Mouse (Mus musculus) CH12.LX (cell line): ENCODE data around the gene Col4a1. TPM values are rescaled to one million over a fixed set of nuclear protein-coding genes. Genes with fewer than 3 reads are reported as not detected.

ENCODE experiments used
- DNase-seq: peaks from one replicate; pipeline ENCODE4 v3.0.0-alpha.2; 2013; ENCODE audit errors: extremely low read depth
- H3K27ac ChIP-seq: 2 replicates; pipeline ENCODE4 v1.5.1; 2012; ENCODE audit warnings: low read depth, mild to moderate bottlenecking, control low read depth, moderate library complexity; ENCODE audit not compliant: insufficient read depth
- H3K27me3 ChIP-seq: replicated peaks from 2 replicates; pipeline ENCODE3; 2012; ENCODE audit warnings: inconsistent platforms
- H3K36me3 ChIP-seq, 2 experiments: replicated peaks in 1 of 2; 2 replicates each; pipeline versions ENCODE3 to v1.6.1; 2012; ENCODE audit warnings: inconsistent platforms in 1 of 2, low read length in 1 of 2, mild to moderate bottlenecking in 1 of 2, mixed read lengths in 1 of 2, moderate library complexity in 1 of 2; ENCODE audit not compliant: control insufficient read depth in 1 of 2, insufficient read depth in 1 of 2
- H3K4me1 ChIP-seq, 2 experiments: 2 replicates each; pipeline ENCODE4 v1.6.1; 2012; ENCODE audit warnings: inconsistent platforms in 1 of 2, moderate library complexity in 1 of 2; ENCODE audit not compliant: insufficient read depth in 2 of 2, control insufficient read depth in 1 of 2
- H3K4me2 ChIP-seq: 2 replicates; pipeline ENCODE4 v1.6.1; 2012; ENCODE audit warnings: low read depth, mild to moderate bottlenecking, control low read depth; ENCODE audit not compliant: poor library complexity, insufficient read depth, severe bottlenecking
- H3K4me3 ChIP-seq, 3 experiments: fragments of 150-350 bp in 1 of 3; sonication (generic) in 1 of 3; replicated peaks in 1 of 3; 2 replicates each; pipeline versions ENCODE3 to v1.5.1; 2011 to 2012; ENCODE audit warnings: low read depth in 2 of 3, low read length in 2 of 3, mild to moderate bottlenecking in 2 of 3, moderate library complexity in 2 of 3, control low read depth in 1 of 3, improper control_type of control experiment in 1 of 3, inconsistent platforms in 1 of 3, mixed read lengths in 1 of 3; ENCODE audit not compliant: poor library complexity in 1 of 3
- H3K79me2 ChIP-seq: replicated peaks from 2 replicates; pipeline ENCODE4 v1.6.1; 2012; ENCODE audit warnings: mild to moderate bottlenecking, moderate library complexity; ENCODE audit not compliant: control insufficient read depth, poor library complexity, insufficient read depth, severe bottlenecking; ENCODE audit errors: extremely low read depth
- H3K9ac ChIP-seq: 2 replicates; pipeline ENCODE4 v1.6.1; 2012; ENCODE audit warnings: low read depth, mild to moderate bottlenecking, control low read depth, moderate library complexity; ENCODE audit not compliant: insufficient read depth
- H3K9me3 ChIP-seq: replicated peaks from 2 replicates; pipeline ENCODE3; 2012; ENCODE audit warnings: low read length, inconsistent platforms, mixed read lengths
- BHLHE40 ChIP-seq: IDR thresholded peaks from 2 replicates; pipeline ENCODE4 v1.6.1; 2011; ENCODE audit warnings: mild to moderate bottlenecking, low read depth, low read length, improper control_type of control experiment
- E2F4 ChIP-seq: IDR thresholded peaks from 2 replicates; pipeline ENCODE4 v1.6.1; 2011; ENCODE audit warnings: low read depth, low read length, improper control_type of control experiment; ENCODE audit not compliant: insufficient replicate concordance
- ETS1 ChIP-seq: conservative IDR thresholded peaks from 2 replicates; pipeline ENCODE4 v1.6.1; 2012; ENCODE audit warnings: low read depth, mild to moderate bottlenecking, inconsistent platforms, low read length, improper control_type of control experiment, moderate library complexity
- HCFC1 ChIP-seq: IDR thresholded peaks from 2 replicates; pipeline ENCODE4 v1.6.1; 2012; ENCODE audit warnings: low read depth, mild to moderate bottlenecking, inconsistent platforms, low read length, improper control_type of control experiment
- IRF4 ChIP-seq: IDR thresholded peaks from 2 replicates; pipeline ENCODE4 v1.6.1; 2014; ENCODE audit warnings: low read depth, mild to moderate bottlenecking, inconsistent platforms, low read length, improper control_type of control experiment
- JUN ChIP-seq: IDR thresholded peaks from 2 replicates; pipeline ENCODE4 v1.6.1; 2011; ENCODE audit warnings: low read depth, mild to moderate bottlenecking, low read length, improper control_type of control experiment, moderate library complexity; ENCODE audit not compliant: insufficient read depth
- MAX ChIP-seq: IDR thresholded peaks from 2 replicates; pipeline ENCODE4 v1.6.1; 2011; ENCODE audit warnings: low read length, improper control_type of control experiment
- MAZ ChIP-seq: IDR thresholded peaks from 2 replicates; pipeline ENCODE4 v1.6.1; 2012; ENCODE audit warnings: low read depth, mild to moderate bottlenecking, inconsistent platforms, low read length, improper control_type of control experiment, moderate library complexity
- MEF2A ChIP-seq: IDR thresholded peaks from 2 replicates; pipeline ENCODE4 v1.6.1; 2014; ENCODE audit warnings: low read depth, mild to moderate bottlenecking, inconsistent platforms, low read length, improper control_type of control experiment, borderline replicate concordance
- MXI1 ChIP-seq: IDR thresholded peaks from 2 replicates; pipeline ENCODE4 v1.6.1; 2011; ENCODE audit warnings: mild to moderate bottlenecking, low read depth, low read length, improper control_type of control experiment
- MYC ChIP-seq: IDR thresholded peaks from 2 replicates; pipeline ENCODE4 v1.6.1; 2011; ENCODE audit warnings: low read depth, mild to moderate bottlenecking, improper control_type of control experiment, low read length
- NELFE ChIP-seq: IDR thresholded peaks from 2 replicates; pipeline ENCODE4 v1.6.1; 2011; ENCODE audit warnings: low read depth, low read length, improper control_type of control experiment
- NRF1 ChIP-seq: IDR thresholded peaks from 2 replicates; pipeline ENCODE4 v1.6.1; 2014; ENCODE audit warnings: low read depth, mild to moderate bottlenecking, inconsistent platforms, low read length, improper control_type of control experiment, moderate library complexity
- POLR2A ChIP-seq: IDR thresholded peaks from 2 replicates; pipeline ENCODE4 v1.6.1; 2011; ENCODE audit warnings: low read depth, mild to moderate bottlenecking, improper control_type of control experiment, low read length
- POLR2AphosphoS2 ChIP-seq: IDR thresholded peaks from 2 replicates; pipeline ENCODE4 v1.6.1; 2011; ENCODE audit warnings: low read depth, low read length, improper control_type of control experiment
- RCOR1 ChIP-seq: conservative IDR thresholded peaks from 2 replicates; pipeline ENCODE4 v1.6.1; 2012; ENCODE audit warnings: low read depth, mild to moderate bottlenecking, inconsistent platforms, low read length, improper control_type of control experiment
- SIN3A ChIP-seq: IDR thresholded peaks from 2 replicates; pipeline ENCODE4 v1.6.1; 2012; ENCODE audit warnings: low read length, improper control_type of control experiment, inconsistent platforms
- SMC3 ChIP-seq: IDR thresholded peaks from 2 replicates; pipeline ENCODE4 v1.6.1; 2011; ENCODE audit warnings: low read depth, low read length, improper control_type of control experiment
- TBP ChIP-seq: conservative IDR thresholded peaks from 2 replicates; pipeline ENCODE4 v1.6.1; 2011; ENCODE audit warnings: low read depth, low read length, improper control_type of control experiment
- TCF12 ChIP-seq: IDR thresholded peaks from 2 replicates; pipeline ENCODE4 v1.6.1; 2014; ENCODE audit warnings: low read depth, mild to moderate bottlenecking, inconsistent platforms, low read length, improper control_type of control experiment
- ZC3H11A ChIP-seq: IDR thresholded peaks from 2 replicates; pipeline ENCODE4 v1.6.1; 2012; ENCODE audit warnings: low read depth, mild to moderate bottlenecking, inconsistent platforms, low read length, improper control_type of control experiment
- ZKSCAN1 ChIP-seq: IDR thresholded peaks from 2 replicates; pipeline ENCODE4 v1.6.1; 2012; ENCODE audit warnings: low read depth, inconsistent platforms, low read length, improper control_type of control experiment, borderline replicate concordance
- ZNF384 ChIP-seq: IDR thresholded peaks from 2 replicates; pipeline ENCODE4 v1.6.1; 2012; ENCODE audit warnings: low read depth, low read length, improper control_type of control experiment, inconsistent platforms
- dilution Hi-C: fragments of 300-500 bp; cut with MboI; formaldehyde crosslinking; loops from 2 replicates; pipeline ENCODE4 v1.14.3; 2020; ENCODE audit warnings: low sequenced_read_pairs; ENCODE audit not compliant: extremely low pct_unique_long_range_greater_than_20kb, extremely low pct_ligation_motif_present
- in situ Hi-C: fragments of 300-500 bp; cut with MboI; formaldehyde crosslinking; loops from 3 replicates; pipeline ENCODE4 v1.14.3; 2019; ENCODE audit warnings: low sequenced_read_pairs, low pct_ligation_motif_present, low pct_unique_long_range_greater_than_20kb, mixed read lengths
- polyA plus RNA-seq: library from polyadenylated mRNA; unstranded; fragments of >175 nt; gene quantifications from 2 replicates; pipeline ENCODE4 v1.2.1, GENCODE M21; 2012; ENCODE audit warnings: low read depth; ENCODE audit not compliant: insufficient read length
- total RNA-seq, 2 experiments: library from RNA; depleted of rRNA; stranded (reverse); fragments of 300-350 nt in 1 of 2; fragments of >200 nt in 1 of 2; gene quantifications; 2 replicates each; pipeline ENCODE4 v1.2.3; 2012 to 2014

Gene Col4a1
- total and polyA plus RNA-seq, 3 experiments: 0.04 to 0.27 (median 0.13) TPM

- in situ Hi-C loops: no loop called here
These were observed 109.1 kb downstream of the Col4a1 start for GRCm38 (mm10) chr8:11203260-11204110.

DNA sequence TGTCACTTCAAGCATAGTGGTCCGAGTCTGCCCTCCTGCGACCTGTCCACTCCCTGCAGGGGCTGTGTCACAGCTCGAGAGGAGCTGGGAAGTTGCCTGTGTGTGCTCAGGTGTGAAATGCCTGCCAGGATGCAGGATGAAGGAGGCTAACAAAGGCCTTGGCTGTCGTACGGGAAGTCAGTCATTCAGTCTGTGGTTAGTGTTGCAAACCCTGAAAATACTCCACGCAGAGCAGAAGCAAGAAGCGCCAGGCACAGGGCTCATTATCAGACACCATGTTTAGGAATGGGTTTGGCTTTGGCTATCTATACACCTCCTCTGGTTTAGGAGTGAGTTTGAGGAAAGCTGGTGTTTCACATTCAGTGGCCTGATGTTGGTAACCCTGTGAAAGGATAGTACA, 114.0 kb downstream of the Col4a1 start:
- no peaks in the 10 kb centered on the region for H3K79me2 ChIP-seq
- peaks cover 5 to 10% of the 10 kb centered on the region in 2 experiments for H3K4me1 ChIP-seq
- H3K36me3 ChIP-seq: no peaks in the 10 kb centered on the region
- H3K4me3 ChIP-seq: no peak overlapping the region
- H3K9ac ChIP-seq: no peak overlapping the region
- H3K4me2 ChIP-seq: no peak overlapping the region
- H3K9me3 ChIP-seq: no peaks in the 10 kb centered on the region
- TF ChIP-seq RCOR1 (no peak), NELFE (no peak), JUN (no peak), BHLHE40 (no peak), POLR2AphosphoS2 (no peak), TBP (no peak), TCF12 (no peak), MAZ (no peak), ETS1 (no peak), ZNF384 (no peak)
- H3K27ac ChIP-seq: no peak overlapping the region
- DNase-seq: no peak
- in situ Hi-C loops (loop anchor here (25.0 kb wide), 1 partner anchor 386 kb away; no protein-coding TSS in a partner anchor), dilution Hi-C loops (no loop called here)
- peaks cover 4% of the 10 kb centered on the region for H3K27me3 ChIP-seq

More at GRCm38 (mm10) chr8:11203260-11204110, 109.1 kb downstream of the Col4a1 start:
- H3K4me1 ChIP-seq: peaks cover 10 to 29% of the 10 kb centered on the region in 2 experiments
- dilution Hi-C loops: no loop called here
- no peaks in the 10 kb centered on the region for H3K79me2 ChIP-seq
- no peak overlapping the region for H3K9ac ChIP-seq
- no peaks in the 10 kb centered on the region for H3K9me3 ChIP-seq
- no peak overlapping the region for H3K27ac ChIP-seq
- H3K36me3 ChIP-seq: no peaks in the 10 kb centered on the region
- peak; percentile 58 for DNase-seq
- no peak for TF ChIP-seq HCFC1
- TF ChIP-seq BHLHE40: peak; percentile 43
- H3K27me3 ChIP-seq: peaks cover 2% of the 10 kb centered on the region
- H3K4me3 ChIP-seq: no peak overlapping the region
- peak overlapping the region; percentile 12; the same call in 1 of the 2 replicates for H3K4me2 ChIP-seq

DNA sequence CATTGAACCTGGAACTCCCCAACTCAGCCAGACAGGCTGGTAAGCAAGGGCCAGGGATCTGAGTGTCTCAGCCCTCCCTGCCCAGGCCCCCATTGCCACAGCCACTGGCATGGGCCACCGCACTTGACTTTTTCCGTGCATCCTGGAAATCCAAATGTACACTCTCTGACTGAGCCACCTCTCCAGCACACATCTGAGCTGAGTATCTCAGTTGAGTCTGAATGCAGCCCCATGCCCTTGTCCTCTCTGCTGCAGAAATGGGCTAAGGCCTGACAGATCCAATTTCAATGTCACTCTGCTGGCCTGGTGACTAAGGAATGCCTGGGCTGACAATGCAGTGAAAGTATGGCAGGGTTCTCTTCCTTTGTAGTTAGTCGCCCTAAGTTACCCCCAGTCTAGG, 114.6 kb downstream of the Col4a1 start:
- dilution Hi-C loops: no loop called here
- Histone ChIP-seq H3K79me2 (no peaks in the 10 kb centered on the region), H3K4me2 (no peak overlapping the region), H3K9ac (no peak overlapping the region), H3K36me3 (no peaks in the 10 kb centered on the region), H3K27me3 (peaks cover 4% of the 10 kb centered on the region), H3K4me3 (no peak overlapping the region), H3K4me1 (peaks cover 0 to 3% of the 10 kb centered on the region in 2 experiments; a peak in 1 of 4 replicates), H3K27ac (no peak overlapping the region), H3K9me3 (no peaks in the 10 kb centered on the region)
- TF ChIP-seq POLR2A: no peak
- TF ChIP-seq NRF1: no peak
- TF ChIP-seq TBP: no peak
- TF ChIP-seq SIN3A: no peak
- no peak for TF ChIP-seq ZC3H11A
- TF ChIP-seq MXI1: no peak
- TF ChIP-seq MEF2A: no peak
- TF ChIP-seq SMC3: no peak
- TF ChIP-seq IRF4: no peak
- TF ChIP-seq E2F4: no peak
- no peak for TF ChIP-seq MYC
- no peak for TF ChIP-seq MAZ
- no peak for TF ChIP-seq MAX
- TF ChIP-seq NELFE: no peak
- no peak for TF ChIP-seq ZKSCAN1
- in situ Hi-C loops: loop anchor here (25.0 kb wide), 1 partner anchor 386 kb away; no protein-coding TSS in a partner anchor
- DNase-seq: no peak
